Mouse (Mus musculus): ENCODE results near the gene Fgr.
"Not testable (repeated sequence)": the region's sequence is repeated elsewhere in the genome, so short reads cannot be mapped to it uniquely, and the experiment has no call there.

Fgr gene

GRCm38 (mm10) chr4:132973814-132974398 lies at the start of gene Fgr:
Fgr (plus strand) TSS chr4:132974095.
- peak; percentile 48 for DNase-seq (ENCODE audit: low spot score)

- not testable (repeated sequence) for DNase-seq (ENCODE audit: low spot score)
Observed at GRCm38 (mm10) chr4:132926520-132926919, 47.4 kb upstream of the Fgr start.

GRCm38 (mm10) chr4:132930784-132931183 lies 43.1 kb upstream of the Fgr start:
- DNase-seq (ENCODE audit: low spot score) = peak; percentile 64

GRCm38 (mm10) chr4:132932752-132933404 lies 41.0 kb upstream of the Fgr start:
- DNase-seq (ENCODE audit: low spot score) = no peak

- no peak for DNase-seq (ENCODE audit: low spot score)
Observed at GRCm38 (mm10) chr4:132934639-132935038, 39.3 kb upstream of the Fgr start.

- DNase-seq (ENCODE audit: low spot score) = no peak
Observed at GRCm38 (mm10) chr4:132938181-132938941, 35.5 kb upstream of the Fgr start.

GRCm38 (mm10) chr4:132939421-132940127 lies 34.3 kb upstream of the Fgr start:
- peak; percentile 90 for DNase-seq (ENCODE audit: low spot score)

GRCm38 (mm10) chr4:132941012-132941729 lies 32.7 kb upstream of the Fgr start:
- DNase-seq (ENCODE audit: low spot score) = no peak

GRCm38 (mm10) chr4:132943088-132943487 lies 30.8 kb upstream of the Fgr start:
- no peak for DNase-seq (ENCODE audit: low spot score)

GRCm38 (mm10) chr4:132944106-132944505 lies 29.8 kb upstream of the Fgr start:
- no peak for DNase-seq (ENCODE audit: low spot score)

GRCm38 (mm10) chr4:132944776-132945175 lies 29.1 kb upstream of the Fgr start:
- no peak for DNase-seq (ENCODE audit: low spot score)

GRCm38 (mm10) chr4:132945261-132946046 lies 28.4 kb upstream of the Fgr start:
- DNase-seq (ENCODE audit: low spot score) = peak; percentile 91

GRCm38 (mm10) chr4:132946047-132947001 lies 27.6 kb upstream of the Fgr start:
- peak; percentile 79 for DNase-seq (ENCODE audit: low spot score)

- no peak for DNase-seq (ENCODE audit: low spot score)
Observed at GRCm38 (mm10) chr4:132949882-132950532, 23.9 kb upstream of the Fgr start.

GRCm38 (mm10) chr4:132950999-132951398 lies 22.9 kb upstream of the Fgr start:
- no peak for DNase-seq (ENCODE audit: low spot score)

- DNase-seq (ENCODE audit: low spot score) = no peak
Observed at GRCm38 (mm10) chr4:132954530-132955394, 19.1 kb upstream of the Fgr start.

GRCm38 (mm10) chr4:132955395-132955791 lies 18.5 kb upstream of the Fgr start:
- no peak for DNase-seq (ENCODE audit: low spot score)

All from testis, postnatal 10 days (tissue).